24 mouse cellular contexts compared by ENCODE assay signal in genomic region chr8:50802938-50803337, GRCm38 (mm10).
DNase-seq lines count a peak whose midpoint lies in the region; ATAC-seq lines count a peak whose summit lies in the region.
"Had no signal": no experiment of that assay in that cellular context is flagged by ENCODE, and none has a peak within 500 bp of the region (broad histone marks: within the 10 kb centered on the region; RNA-seq: fewer than 3 reads in every experiment).

No protein-coding gene starts in this region.

- H3K4me2 ChIP-seq in hindbrain, embryonic 12.5 days (replicated peaks) = no peak overlapping the region
- H3K4me2 ChIP-seq in hindbrain, embryonic 11.5 days (replicated peaks; ENCODE audit: low read depth, low read length) = no peak overlapping the region
- no peak overlapping the region for H3K4me2 ChIP-seq in forebrain, embryonic 14.5 days (ENCODE audit: low read length)
- no peak overlapping the region for H3K4me2 ChIP-seq in forebrain, embryonic 16.5 days (ENCODE audit: low read length)
- H3K4me2 ChIP-seq: embryonic facial prominence, embryonic 13.5 days; heart, embryonic 11.5 days; hindbrain, embryonic 15.5 days; intestine, embryonic 15.5 days had no signal

- no peak overlapping the region for H3K27ac ChIP-seq in hindbrain, embryonic 12.5 days
- no peak overlapping the region for H3K27ac ChIP-seq in hindbrain, embryonic 11.5 days (ENCODE audit: low read depth, low read length)
- no peak overlapping the region for H3K27ac ChIP-seq in forebrain, embryonic 14.5 days (ENCODE audit: low read depth, low read length)
- no peak overlapping the region for H3K27ac ChIP-seq in forebrain, embryonic 16.5 days (ENCODE audit: low read length)
- H3K27ac ChIP-seq: embryonic facial prominence, embryonic 10.5 days; embryonic facial prominence, embryonic 13.5 days; gastrocnemius, adult 2 months; hindbrain, embryonic 15.5 days; intestine, embryonic 15.5 days had no signal

- H3K9ac ChIP-seq in hindbrain, embryonic 12.5 days = no peak overlapping the region
- H3K9ac ChIP-seq in hindbrain, embryonic 11.5 days (ENCODE audit: low read depth, low read length) = no peak overlapping the region
- H3K9ac ChIP-seq in forebrain, embryonic 14.5 days (ENCODE audit: low read length) = no peak overlapping the region
- H3K9ac ChIP-seq in forebrain, embryonic 16.5 days (replicated peaks; ENCODE audit: low read depth, low read length) = no peak overlapping the region
- H3K9ac ChIP-seq: embryonic facial prominence, embryonic 13.5 days; hindbrain, embryonic 15.5 days; intestine, embryonic 15.5 days had no signal

- no peaks in the 10 kb centered on the region for H3K36me3 ChIP-seq in hindbrain, embryonic 12.5 days
- no peaks in the 10 kb centered on the region for H3K36me3 ChIP-seq in hindbrain, embryonic 11.5 days (ENCODE audit: control insufficient read depth, insufficient read depth, low read length)
- no peaks in the 10 kb centered on the region for H3K36me3 ChIP-seq in forebrain, embryonic 14.5 days (ENCODE audit: control insufficient read depth, insufficient read depth, low read length)
- no peaks in the 10 kb centered on the region for H3K36me3 ChIP-seq in forebrain, embryonic 16.5 days (ENCODE audit: control insufficient read depth, insufficient read depth)
- H3K36me3 ChIP-seq: embryonic facial prominence, embryonic 10.5 days; embryonic facial prominence, embryonic 13.5 days; hindbrain, embryonic 15.5 days; intestine, embryonic 15.5 days had no signal

- H3K27me3 ChIP-seq in hindbrain, embryonic 12.5 days = no peaks in the 10 kb centered on the region
- H3K27me3 ChIP-seq in hindbrain, embryonic 11.5 days (ENCODE audit: control insufficient read depth, insufficient read depth, low read length) = no peaks in the 10 kb centered on the region
- no peaks in the 10 kb centered on the region for H3K27me3 ChIP-seq in forebrain, embryonic 14.5 days (replicated peaks; ENCODE audit: control insufficient read depth, insufficient read depth, low read length)
- no peaks in the 10 kb centered on the region for H3K27me3 ChIP-seq in forebrain, embryonic 16.5 days (replicated peaks; ENCODE audit: control insufficient read depth, insufficient read depth, low read length)
- H3K27me3 ChIP-seq: embryonic facial prominence, embryonic 13.5 days; hindbrain, embryonic 15.5 days; intestine, embryonic 15.5 days had no signal

- no peaks in the 10 kb centered on the region for H3K9me3 ChIP-seq in hindbrain, embryonic 12.5 days (replicated peaks)
- H3K9me3 ChIP-seq in hindbrain, embryonic 11.5 days (ENCODE audit: control insufficient read depth, low read length) = no peaks in the 10 kb centered on the region
- H3K9me3 ChIP-seq in forebrain, embryonic 14.5 days (replicated peaks; ENCODE audit: control insufficient read depth, low read length) = no peaks in the 10 kb centered on the region
- no peaks in the 10 kb centered on the region for H3K9me3 ChIP-seq in forebrain, embryonic 16.5 days (ENCODE audit: control insufficient read depth, low read length)
- H3K9me3 ChIP-seq: embryonic facial prominence, embryonic 10.5 days; embryonic facial prominence, embryonic 13.5 days; hindbrain, embryonic 15.5 days; intestine, embryonic 15.5 days had no signal

- H3K4me1 ChIP-seq in hindbrain, embryonic 12.5 days = no peaks in the 10 kb centered on the region
- H3K4me1 ChIP-seq in hindbrain, embryonic 11.5 days (replicated peaks; ENCODE audit: control insufficient read depth, insufficient read depth, low read length) = no peaks in the 10 kb centered on the region
- no peaks in the 10 kb centered on the region for H3K4me1 ChIP-seq in forebrain, embryonic 14.5 days (ENCODE audit: control insufficient read depth, insufficient read depth, low read length)
- H3K4me1 ChIP-seq in forebrain, embryonic 16.5 days (replicated peaks; ENCODE audit: control insufficient read depth, insufficient read depth, low read length) = no peaks in the 10 kb centered on the region
- H3K4me1 ChIP-seq: embryonic facial prominence, embryonic 10.5 days; embryonic facial prominence, embryonic 13.5 days; hindbrain, embryonic 15.5 days; intestine, embryonic 15.5 days had no signal

- no peak overlapping the region for H3K4me3 ChIP-seq in hindbrain, embryonic 12.5 days
- H3K4me3 ChIP-seq in hindbrain, embryonic 11.5 days (ENCODE audit: low read depth, low read length) = no peak overlapping the region
- no peak overlapping the region for H3K4me3 ChIP-seq in forebrain, embryonic 14.5 days (ENCODE audit: low read depth, low read length)
- H3K4me3 ChIP-seq in forebrain, embryonic 16.5 days (replicated peaks; ENCODE audit: low read length) = no peak overlapping the region
- H3K4me3 ChIP-seq: embryonic facial prominence, embryonic 10.5 days; embryonic facial prominence, embryonic 13.5 days; erythroblast, embryonic 14.5 days; gastrocnemius, adult 2 months; hindbrain, embryonic 15.5 days; intestine, embryonic 15.5 days had no signal

- ATAC-seq in hindbrain, embryonic 12.5 days (ENCODE audit: low FRiP score) = peak; percentile 50; the same call in 1 of the 2 replicates
- no peak for ATAC-seq in hindbrain, embryonic 11.5 days (ENCODE audit: low FRiP score)
- ATAC-seq in forebrain, embryonic 14.5 days = peak; percentile 48; the same call in 1 of the 2 replicates
- peak; percentile 87 for ATAC-seq in forebrain, embryonic 16.5 days
- ATAC-seq: CD4-positive, CD25-positive, alpha-beta regulatory T cell, adult 4 months; intestine, embryonic 15.5 days had no signal

- no peak for DNase-seq in hindbrain, embryonic 11.5 days (ENCODE audit: low spot score)
- peak; percentile 37 for DNase-seq in forebrain, embryonic 14.5 days (ENCODE audit: low spot score)
- DNase-seq in retina, embryonic 14.5 days (ENCODE audit: low spot score) = no peak
- DNase-seq in adrenal gland, postnatal 10 days = no peak
- DNase-seq: adrenal gland, adult 2 months; adrenal gland, postnatal 36 days; cerebellum, adult 11 months; cerebellum, adult 2 months; cerebellum, adult 9-11 months; cerebellum, postnatal 25 days; gastrocnemius, adult 2 months; gastrocnemius, postnatal 14 days; heart, adult 11 months; kidney, adult 11 months; kidney, adult 8-10 months had no signal

- 70% methylated on average over 4 of the region's 4 CpGs for WGBS in hindbrain, embryonic 12.5 days
- 77% methylated on average over 4 of the region's 4 CpGs for WGBS in hindbrain, embryonic 11.5 days
- 69% methylated on average over 4 of the region's 4 CpGs for WGBS in forebrain, embryonic 14.5 days
- WGBS in forebrain, embryonic 16.5 days = 62% methylated on average over 4 of the region's 4 CpGs
